Mouse (Mus musculus) embryonic facial prominence, embryonic 11.5 days (tissue): ENCODE measurements around the gene Rnf40. TPM values are rescaled to one million over a fixed set of nuclear protein-coding genes. Genes with fewer than 3 reads are reported as not detected.

ENCODE experiments used
- ATAC-seq: fragments of 200-750 bp; cut with Nextera tagmentation; replicated peaks from 2 replicates; pipeline ENCODE4 v1.8.0; 2017; ENCODE audit warnings: low read depth; ENCODE audit not compliant: insufficient number of reproducible peaks, low FRiP score, low TSS enrichment
- DNase-seq: peaks from one replicate; pipeline ENCODE4 v3.0.0-alpha.2; 2015; ENCODE audit warnings: low spot score
- H3K27ac ChIP-seq: fragments of 300-500 bp; sonication (generic); replicated peaks from 2 replicates; pipeline ENCODE4 v1.5.1; 2014; ENCODE audit warnings: mild to moderate bottlenecking, low read depth, low read length, control low read depth
- H3K27me3 ChIP-seq: fragments of 300-500 bp; sonication (generic); 2 replicates; pipeline ENCODE4 v1.6.1; 2014; ENCODE audit warnings: mild to moderate bottlenecking, low read length, moderate library complexity, mixed read lengths; ENCODE audit not compliant: control insufficient read depth, insufficient read depth
- H3K36me3 ChIP-seq: fragments of 300-500 bp; sonication (generic); replicated peaks from 2 replicates; pipeline ENCODE4 v1.6.1; 2014; ENCODE audit warnings: low read depth, mild to moderate bottlenecking, low read length, moderate library complexity, mixed read lengths; ENCODE audit not compliant: control insufficient read depth, insufficient read depth
- H3K4me1 ChIP-seq: fragments of 300-500 bp; sonication (generic); 2 replicates; pipeline ENCODE4 v1.6.1; 2014; ENCODE audit warnings: low read length, mixed read lengths; ENCODE audit not compliant: control insufficient read depth, insufficient read depth
- H3K4me2 ChIP-seq: fragments of 300-500 bp; sonication (generic); 2 replicates; pipeline ENCODE4 v1.6.1; 2014; ENCODE audit warnings: low read depth, mild to moderate bottlenecking, control low read depth, low read length, moderate library complexity
- H3K4me3 ChIP-seq: fragments of 300-500 bp; sonication (generic); 2 replicates; pipeline ENCODE4 v1.5.1; 2014; ENCODE audit warnings: low read depth, low read length, control low read depth
- H3K9ac ChIP-seq: fragments of 300-500 bp; sonication (generic); replicated peaks from 2 replicates; pipeline ENCODE4 v1.6.1; 2014; ENCODE audit warnings: mild to moderate bottlenecking, control low read depth, low read length
- H3K9me3 ChIP-seq: fragments of 300-500 bp; sonication (generic); replicated peaks from 2 replicates; pipeline ENCODE4 v1.6.1; 2016; ENCODE audit warnings: mild to moderate bottlenecking, low read length, inconsistent platforms, mixed read lengths; ENCODE audit not compliant: control insufficient read depth
- WGBS: fragments of 180-500 bp; shearing (Covaris S2); extraction: QIAGEN DNeasy Blood & Tissue Kit; methylation state at CpG from one replicate; pipeline ENCODE4 v1.1.7; 2014; 5-methylcytosine and 5-hydroxymethylcytosine counted together
- polyA plus RNA-seq: library from polyadenylated mRNA; unstranded; fragments of >200 nt; fragmentation: Nextera tagmentation; extraction: Ambion mirVana; gene quantifications from 2 replicates; pipeline ENCODE4 v1.2.1, GENCODE M21; 2014

The Rnf40 gene
- polyA plus RNA-seq, 1 experiment from 2014 or later: 31.8 TPM

DNA sequence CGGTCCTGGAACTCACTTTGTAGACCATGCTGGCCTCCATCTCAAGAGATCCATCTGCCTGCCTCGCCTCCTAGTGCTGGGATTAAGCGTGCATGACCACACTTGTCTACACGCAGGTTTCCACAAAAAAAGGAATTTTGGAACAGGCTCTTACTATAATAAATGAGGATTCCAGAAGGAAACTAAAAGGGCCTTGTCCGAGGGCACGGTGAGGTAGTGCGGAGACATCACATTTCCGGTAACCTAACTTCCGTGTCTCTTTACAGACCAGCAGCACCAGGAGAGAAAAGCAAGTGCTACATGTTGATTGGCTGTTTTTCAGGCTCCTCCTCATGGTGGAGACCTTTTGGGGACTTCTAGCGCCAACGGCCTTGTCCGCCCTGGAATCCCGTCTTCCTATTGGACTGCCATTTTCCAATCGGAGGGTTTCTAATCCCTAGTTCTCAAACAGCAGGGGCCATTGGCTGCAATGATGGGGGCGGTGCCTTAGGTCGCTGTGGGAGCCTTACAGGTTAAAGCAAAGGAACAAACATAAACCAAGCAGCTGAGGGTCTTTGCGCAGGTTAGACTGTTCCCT, 15.6 kb upstream of the Rnf40 start, which contains the start of gene Phkg2:
TSS of gene Phkg2 (plus strand) at position 446 of the 577 bp plus-strand sequence.
- DNase-seq (peak; percentile 97), ATAC-seq (peak; percentile 98)
- Histone ChIP-seq H3K27me3 (no peaks in the 10 kb centered on the region), H3K4me2 (peak within 1 kb of the TSS; percentile 91), H3K36me3 (peaks cover 5% of the 10 kb centered on the region; the same call in 1 of the 2 replicates), H3K4me1 (0 out of 2 replicates have a peak, but pooled peaks cover 2% of the 10 kb centered on the region), H3K9ac (peak within 1 kb of the TSS; percentile 77), H3K4me3 (peak within 1 kb of the TSS; percentile 78), H3K9me3 (no peaks in the 10 kb centered on the region), H3K27ac (peak within 1 kb of the TSS; percentile 30; the same call in 1 of the 2 replicates)
- 0% methylated on average over 17 of the region's 17 CpGs for WGBS

GRCm38 (mm10) chr7:127573503-127574008, 15.0 kb upstream of the Rnf40 start:
- WGBS: under 1% methylated on average over 25 of the region's 28 CpGs
- DNase-seq (no peak), ATAC-seq (0 out of 2 replicates have a peak, but pooled peaks have one; percentile 1)
- H3K36me3 ChIP-seq: peaks cover 5% of the 10 kb centered on the region; the same call in 1 of the 2 replicates
- peak overlapping the region; percentile 91 for H3K4me2 ChIP-seq
- H3K27me3 ChIP-seq: no peaks in the 10 kb centered on the region
- peak overlapping the region; percentile 78 for H3K4me3 ChIP-seq
- H3K4me1 ChIP-seq: 0 out of 2 replicates have a peak, but pooled peaks cover 2% of the 10 kb centered on the region
- H3K27ac ChIP-seq: peak overlapping the region; percentile 29; the same call in 1 of the 2 replicates
- H3K9ac ChIP-seq: peak overlapping the region; percentile 77
- H3K9me3 ChIP-seq: no peaks in the 10 kb centered on the region

DNA sequence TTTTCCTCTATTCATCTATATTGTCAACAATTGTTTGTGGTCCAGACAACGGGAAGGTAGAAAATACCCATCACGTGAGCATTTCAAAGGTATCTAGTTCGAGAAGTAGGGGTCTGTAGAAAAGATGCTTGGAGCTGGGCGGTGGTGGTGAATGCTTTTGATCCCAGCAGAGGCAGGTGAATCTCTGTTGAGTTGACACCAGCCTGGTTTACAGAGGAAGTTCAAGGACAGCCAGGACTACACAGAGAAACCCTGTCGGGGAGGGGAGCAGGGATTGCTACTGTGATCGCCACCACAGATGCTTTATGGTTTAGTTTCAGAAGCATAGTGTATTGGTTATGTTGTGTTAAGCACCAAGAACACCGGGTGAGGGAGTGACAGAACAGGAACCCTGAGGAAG, 14.5 kb upstream of the Rnf40 start:
- ATAC-seq (no peak), DNase-seq (no peak)
- WGBS: 27% methylated on average over 7 of the region's 7 CpGs
- Histone ChIP-seq H3K27ac (no peak overlapping the region), H3K9ac (peak overlapping the region; percentile 77), H3K27me3 (no peaks in the 10 kb centered on the region), H3K4me1 (0 out of 2 replicates have a peak, but pooled peaks cover 2% of the 10 kb centered on the region), H3K9me3 (no peaks in the 10 kb centered on the region), H3K4me3 (peak overlapping the region; percentile 78), H3K4me2 (peak overlapping the region; percentile 91), H3K36me3 (peaks cover 5% of the 10 kb centered on the region; the same call in 1 of the 2 replicates)

GRCm38 (mm10) chr7:127583260-127583659, 5.3 kb upstream of the Rnf40 start:
- H3K9ac ChIP-seq: no peak overlapping the region
- DNase-seq (no peak), ATAC-seq (no peak)
- 95% methylated on average over 6 of the region's 6 CpGs for WGBS
- no peaks in the 10 kb centered on the region for H3K4me1 ChIP-seq
- H3K4me2 ChIP-seq: no peak overlapping the region
- H3K9me3 ChIP-seq: no peaks in the 10 kb centered on the region
- peaks cover 7% of the 10 kb centered on the region for H3K36me3 ChIP-seq
- H3K4me3 ChIP-seq: no peak overlapping the region
- no peaks in the 10 kb centered on the region for H3K27me3 ChIP-seq
- H3K27ac ChIP-seq: no peak overlapping the region

- Histone ChIP-seq H3K36me3 (peaks cover 7% of the 10 kb centered on the region), H3K9ac (no peak overlapping the region), H3K4me2 (no peak overlapping the region), H3K9me3 (no peaks in the 10 kb centered on the region), H3K4me1 (no peaks in the 10 kb centered on the region), H3K27ac (no peak overlapping the region), H3K27me3 (no peaks in the 10 kb centered on the region), H3K4me3 (no peak overlapping the region)
- ATAC-seq (no peak), DNase-seq (no peak)
- WGBS: 78% methylated on average over 7 of the region's 7 CpGs
Measured at GRCm38 (mm10) chr7:127585031-127585430, 3.5 kb upstream of the Rnf40 start.

- no peak overlapping the region for H3K27ac ChIP-seq
- H3K4me2 ChIP-seq: no peak overlapping the region
- 96% methylated on average over 6 of the region's 6 CpGs for WGBS
- H3K27me3 ChIP-seq: no peaks in the 10 kb centered on the region
- no peak overlapping the region for H3K9ac ChIP-seq
- DNase-seq: no peak
- peaks cover 7% of the 10 kb centered on the region for H3K36me3 ChIP-seq
- no peak for ATAC-seq
- no peaks in the 10 kb centered on the region for H3K9me3 ChIP-seq
- H3K4me3 ChIP-seq: no peak overlapping the region
- no peaks in the 10 kb centered on the region for H3K4me1 ChIP-seq
Measured at GRCm38 (mm10) chr7:127586149-127586548, 2.4 kb upstream of the Rnf40 start.

DNA sequence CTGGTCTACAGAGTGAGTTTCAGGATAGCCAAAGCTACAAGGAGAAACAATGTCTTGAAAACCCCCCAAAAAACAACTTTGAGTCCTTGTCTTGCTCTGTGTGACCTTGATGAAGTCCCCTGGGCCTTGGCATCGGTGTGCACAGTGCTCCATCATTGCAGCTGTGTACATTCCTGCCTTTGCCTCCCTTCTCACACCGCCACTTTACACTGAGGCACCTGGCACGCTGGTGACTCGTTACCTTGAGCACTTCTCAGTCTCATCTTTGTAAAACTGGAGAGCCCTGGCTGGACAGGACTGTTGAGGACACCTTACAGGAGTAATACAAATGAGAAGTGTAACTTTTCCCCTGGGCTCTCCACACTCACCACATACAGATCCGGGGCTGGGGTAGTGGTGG, 1.4 kb upstream of the Rnf40 start:
- peaks cover 11% of the 10 kb centered on the region for H3K36me3 ChIP-seq
- 81% methylated on average over 5 of the region's 5 CpGs for WGBS
- no peak for DNase-seq

GRCm38 (mm10) chr7:127588901-127589300, 334 bp downstream of the Rnf40 start:
- ATAC-seq (no peak), DNase-seq (no peak)
- Histone ChIP-seq H3K27me3 (no peaks in the 10 kb centered on the region), H3K27ac (no peak overlapping the region), H3K9me3 (no peaks in the 10 kb centered on the region), H3K4me2 (peak overlapping the region; percentile 83), H3K36me3 (peaks cover 10% of the 10 kb centered on the region), H3K4me1 (no peaks in the 10 kb centered on the region), H3K4me3 (peak overlapping the region; percentile 86), H3K9ac (peak overlapping the region; percentile 77)
- 6% methylated on average over 29 of the region's 29 CpGs for WGBS

More for the DNA sequence above, 1.4 kb upstream of the Rnf40 start:
- Histone ChIP-seq H3K4me1 (no peaks in the 10 kb centered on the region), H3K27ac (no peak overlapping the region), H3K4me2 (peak overlapping the region; percentile 83), H3K4me3 (peak overlapping the region; percentile 86), H3K9ac (no peak overlapping the region; the same call in 1 of the 2 replicates), H3K9me3 (no peaks in the 10 kb centered on the region), H3K27me3 (no peaks in the 10 kb centered on the region)
- ATAC-seq: no peak
